Mouse (Mus musculus) stomach, postnatal 0 days (tissue): ENCODE results near the gene Mrtfb.

Experiments used
- CTCF ChIP-seq: IDR thresholded peaks from 2 replicates; pipeline ENCODE4 v1.5.1; 2016; ENCODE audit warnings: antibody characterized with exemption, low read depth, mild to moderate bottlenecking, moderate library complexity
- EP300 ChIP-seq: optimal IDR thresholded peaks from 2 replicates; pipeline ENCODE3; 2016; ENCODE audit warnings: antibody characterized with exemption

DNA sequence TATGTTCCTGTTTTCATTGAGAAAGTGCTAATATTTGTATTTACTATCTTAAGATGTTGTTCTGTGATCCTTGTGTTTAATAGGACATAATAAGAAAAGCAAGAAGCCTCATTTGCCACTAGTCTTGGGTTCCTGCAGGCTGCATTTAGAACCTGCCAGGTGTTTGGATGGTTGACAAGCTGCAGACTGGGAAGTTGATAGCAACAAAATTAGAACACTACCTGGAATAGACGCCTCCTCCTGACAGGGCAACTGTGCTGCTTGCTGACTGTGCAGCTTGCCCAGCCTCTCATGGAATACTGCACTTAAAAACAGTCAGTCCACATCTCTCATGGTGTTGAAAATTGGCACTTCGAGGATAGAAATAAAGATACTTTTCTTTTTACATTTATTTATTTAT lies 76.3 kb downstream of the Mrtfb start:
- TF ChIP-seq CTCF (no peak), EP300 (no peak)
